Mouse (Mus musculus) forebrain, embryonic 12.5 days (tissue): Measurements from ENCODE around the gene Tm7sf2. TPM values are rescaled to one million over a fixed set of nuclear protein-coding genes. Genes with fewer than 3 reads are reported as not detected.

Experiments used
- ATAC-seq: fragments of 200-750 bp; cut with Nextera tagmentation; 2 replicates; pipeline ENCODE4 v1.8.0; 2017; ENCODE audit warnings: moderate TSS enrichment; ENCODE audit not compliant: low FRiP score
- H3K27ac ChIP-seq: fragments of 300-500 bp; sonication (generic); 2 replicates; pipeline ENCODE4 v1.5.1; 2016; ENCODE audit warnings: mild to moderate bottlenecking
- H3K27me3 ChIP-seq: fragments of 300-500 bp; sonication (generic); 2 replicates; pipeline ENCODE4 v1.6.1; 2016; ENCODE audit warnings: mild to moderate bottlenecking
- H3K36me3 ChIP-seq: fragments of 300-500 bp; sonication (generic); replicated peaks from 2 replicates; pipeline ENCODE4 v1.6.1; 2016; ENCODE audit warnings: mild to moderate bottlenecking
- H3K4me1 ChIP-seq: fragments of 300-500 bp; sonication (generic); 2 replicates; pipeline ENCODE4 v1.6.1; 2016
- H3K4me2 ChIP-seq: fragments of 300-500 bp; sonication (generic); 2 replicates; pipeline ENCODE4 v1.6.1; 2016; ENCODE audit warnings: mild to moderate bottlenecking, moderate library complexity
- H3K4me3 ChIP-seq: fragments of 300-500 bp; sonication (generic); replicated peaks from 2 replicates; pipeline ENCODE4 v1.5.1; 2016; ENCODE audit warnings: mild to moderate bottlenecking
- H3K9ac ChIP-seq: fragments of 300-500 bp; sonication (generic); 2 replicates; pipeline ENCODE4 v1.6.1; 2016; ENCODE audit warnings: mild to moderate bottlenecking
- H3K9me3 ChIP-seq: fragments of 300-500 bp; sonication (generic); 2 replicates; pipeline ENCODE4 v1.6.1; 2016
- WGBS: fragments of 180-500 bp; shearing (Covaris S2); methylation state at CpG from one replicate; pipeline ENCODE4 v1.1.7; 2016; 5-methylcytosine and 5-hydroxymethylcytosine counted together
- polyA plus RNA-seq: library from polyadenylated mRNA; unstranded; fragments of >200 nt; fragmentation: Nextera tagmentation; extraction: Ambion mirVana; gene quantifications from 2 replicates; pipeline ENCODE4 v1.2.1, GENCODE M21; 2016

Tm7sf2 gene
- polyA plus RNA-seq, 1 experiment from 2014 or later = 31.7 TPM

DNA sequence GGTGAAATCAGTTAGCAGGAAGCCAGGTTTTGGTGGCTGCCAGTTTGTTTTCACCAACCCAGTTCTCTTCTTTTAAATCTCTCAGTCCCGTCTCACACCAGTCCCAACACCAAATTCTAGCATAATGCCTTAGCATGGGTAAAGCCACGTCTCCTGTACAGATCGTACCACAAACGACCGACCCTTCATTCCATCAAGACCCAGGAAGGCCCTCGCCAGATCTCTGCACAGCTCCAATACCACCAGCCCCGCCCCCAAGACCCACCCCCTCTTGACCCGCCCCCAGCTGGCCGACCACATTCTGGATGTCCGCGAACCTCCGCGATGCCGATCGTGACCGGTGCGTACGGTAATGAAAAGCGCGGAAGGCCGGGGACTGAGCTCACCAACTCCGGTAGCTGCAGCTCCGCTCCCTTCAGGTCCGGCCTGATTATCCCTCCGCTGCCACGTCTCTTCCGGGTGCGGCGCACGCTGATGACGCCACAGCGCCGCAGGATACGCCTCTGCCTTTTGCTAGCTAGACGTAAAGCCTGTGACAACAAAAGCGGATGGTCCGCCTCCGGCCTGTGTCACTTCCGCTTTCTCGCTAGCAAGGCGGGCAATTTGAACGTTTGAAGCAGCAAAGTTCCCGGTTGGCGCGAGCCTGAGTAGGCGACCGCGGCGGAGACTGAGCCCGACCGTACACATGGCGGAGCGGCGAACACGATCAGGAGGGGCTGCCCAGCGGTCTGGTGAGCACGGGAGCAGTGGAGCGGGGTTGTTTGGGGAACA lies 16.5 kb upstream of the Tm7sf2 start, which contains the start of the genes Zfpl1 and Cdca5:
TSS of gene Zfpl1 (minus strand) at position 479 of the 771 bp plus-strand sequence.
TSS of gene Cdca5 (plus strand) at position 506 of the 771 bp plus-strand sequence.
- Histone ChIP-seq H3K9me3 (no peaks in the 10 kb centered on the region), H3K4me2 (peak within 1 kb of the TSS; percentile 80), H3K9ac (peak within 1 kb of the TSS; percentile 68), H3K4me3 (peak within 1 kb of the TSS; percentile 73), H3K4me1 (peaks cover 19% of the 10 kb centered on the region), H3K27ac (peak within 1 kb of the TSS; percentile 84), H3K36me3 (peaks cover 53% of the 10 kb centered on the region), H3K27me3 (no peaks in the 10 kb centered on the region)
- peak; percentile 92 for ATAC-seq
- WGBS = under 1% methylated on average over 58 of the region's 58 CpGs

DNA sequence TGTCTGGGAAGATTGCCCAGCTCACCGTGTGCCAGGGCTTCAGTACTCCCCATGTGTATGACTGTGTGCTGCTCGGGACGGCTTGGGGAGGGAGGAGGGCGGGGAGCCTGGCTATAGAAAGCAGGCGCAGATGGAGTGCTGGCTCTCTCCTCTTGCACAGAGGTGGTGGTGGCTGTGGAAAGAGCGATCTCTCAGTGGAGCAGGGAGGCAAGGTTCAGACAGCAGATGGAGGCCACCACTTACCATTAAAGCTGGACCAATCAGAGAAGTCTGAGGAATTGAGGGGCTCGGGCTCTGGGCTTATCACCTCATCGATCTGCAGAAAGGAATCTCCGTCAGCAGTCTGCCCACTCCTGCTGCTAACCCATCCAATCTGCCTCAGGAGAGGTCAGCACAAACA lies 14.0 kb upstream of the Tm7sf2 start, which contains the start of gene Gm28374:
TSS of gene Gm28374 (minus strand) at position 101 of the 400 bp plus-strand sequence.
- Histone ChIP-seq H3K27me3 (no peaks in the 10 kb centered on the region), H3K9me3 (no peaks in the 10 kb centered on the region), H3K4me3 (no peak within 1 kb of the TSS), H3K9ac (no peak within 1 kb of the TSS), H3K4me1 (peaks cover 24% of the 10 kb centered on the region), H3K4me2 (no peak within 1 kb of the TSS), H3K36me3 (peaks cover 36% of the 10 kb centered on the region), H3K27ac (no peak within 1 kb of the TSS)
- no peak for ATAC-seq
- 88% methylated on average over 9 of the region's 9 CpGs for WGBS

DNA sequence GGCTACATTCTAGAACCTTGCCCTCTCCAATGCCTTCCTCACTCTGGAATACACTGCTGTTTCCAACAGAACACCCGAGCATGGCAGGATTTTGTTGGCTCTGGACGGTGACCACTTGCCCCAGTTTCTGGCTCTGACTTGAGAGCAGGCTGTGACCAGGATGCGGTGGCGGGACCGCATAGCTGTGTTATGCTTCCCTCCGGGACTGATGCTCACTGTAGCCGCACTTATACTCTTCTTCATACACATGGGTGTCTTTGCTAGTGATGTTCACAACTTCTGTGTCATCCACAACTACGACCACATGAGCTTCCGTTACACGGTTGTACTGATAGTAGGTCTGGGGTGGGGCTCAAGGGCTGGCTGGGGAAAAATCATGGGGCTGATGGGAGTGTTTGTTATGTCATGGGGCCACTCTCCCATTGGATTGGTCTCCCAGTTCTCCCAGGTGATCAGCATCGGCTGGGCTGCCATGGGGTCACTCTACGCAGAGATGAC lies 11.9 kb upstream of the Tm7sf2 start, which contains the start of gene Tmem262:
TSS of gene Tmem262 (plus strand) at position 51 of the 498 bp plus-strand sequence.
- no peak within 1 kb of the TSS for H3K9ac ChIP-seq
- no peak for ATAC-seq
- H3K36me3 ChIP-seq = peaks cover 34% of the 10 kb centered on the region
- H3K4me2 ChIP-seq = no peak within 1 kb of the TSS
- H3K27ac ChIP-seq = no peak within 1 kb of the TSS
- H3K27me3 ChIP-seq = no peaks in the 10 kb centered on the region
- WGBS = 95% methylated on average over 12 of the region's 12 CpGs
- no peaks in the 10 kb centered on the region for H3K9me3 ChIP-seq
- no peak within 1 kb of the TSS for H3K4me3 ChIP-seq
- H3K4me1 ChIP-seq = peaks cover 23% of the 10 kb centered on the region

DNA sequence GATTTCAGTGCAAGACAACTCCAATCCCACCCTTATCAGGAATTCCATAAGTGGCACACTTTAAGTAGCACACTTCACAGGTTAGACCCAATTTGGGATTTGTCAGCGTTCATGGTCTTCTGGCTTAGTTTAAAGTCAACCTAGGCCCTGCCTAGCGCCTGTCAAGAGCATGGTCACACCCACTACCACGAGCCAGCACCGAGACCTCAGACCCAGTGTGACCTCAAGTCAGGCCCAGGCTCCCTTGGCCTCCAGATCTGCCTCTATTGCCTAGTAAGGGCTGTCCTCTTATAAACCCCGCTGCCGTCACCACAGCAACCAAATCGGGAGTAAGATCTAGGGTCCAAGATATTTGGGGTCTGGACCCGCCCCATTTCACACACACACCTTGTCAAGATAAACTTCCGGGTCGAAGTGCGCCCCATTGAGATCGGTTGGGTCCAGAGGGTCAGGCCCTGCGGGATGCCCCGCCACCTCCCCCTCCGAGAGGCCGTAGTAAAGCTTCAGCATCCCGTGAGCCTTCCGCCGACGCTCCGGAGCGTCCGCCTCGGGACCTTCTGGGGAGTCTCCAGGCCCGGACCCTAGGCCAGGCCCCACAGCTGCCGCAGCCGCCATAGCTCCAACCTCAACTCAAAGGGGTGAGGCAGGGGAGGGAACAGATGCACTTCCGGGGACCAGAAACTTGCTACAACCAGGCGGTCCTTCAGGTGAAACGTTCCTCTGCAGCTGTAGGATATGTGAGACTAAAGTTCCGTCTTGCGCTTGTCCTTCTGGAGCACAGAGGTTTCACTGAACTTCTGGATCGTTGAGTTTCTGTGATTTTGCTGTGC lies 8.6 kb upstream of the Tm7sf2 start, which contains the start of gene Vps51:
TSS of gene Vps51 (minus strand) at position 668 of the 830 bp plus-strand sequence.
- Histone ChIP-seq H3K27me3 (no peaks in the 10 kb centered on the region), H3K4me1 (peaks cover 15% of the 10 kb centered on the region), H3K27ac (peak within 1 kb of the TSS; percentile 86), H3K4me3 (peak within 1 kb of the TSS; percentile 75), H3K9ac (peak within 1 kb of the TSS; percentile 74), H3K4me2 (peak within 1 kb of the TSS; percentile 82), H3K9me3 (no peaks in the 10 kb centered on the region), H3K36me3 (peaks cover 32% of the 10 kb centered on the region)
- under 1% methylated on average over 33 of the region's 33 CpGs for WGBS
- ATAC-seq = peak; percentile 92

DNA sequence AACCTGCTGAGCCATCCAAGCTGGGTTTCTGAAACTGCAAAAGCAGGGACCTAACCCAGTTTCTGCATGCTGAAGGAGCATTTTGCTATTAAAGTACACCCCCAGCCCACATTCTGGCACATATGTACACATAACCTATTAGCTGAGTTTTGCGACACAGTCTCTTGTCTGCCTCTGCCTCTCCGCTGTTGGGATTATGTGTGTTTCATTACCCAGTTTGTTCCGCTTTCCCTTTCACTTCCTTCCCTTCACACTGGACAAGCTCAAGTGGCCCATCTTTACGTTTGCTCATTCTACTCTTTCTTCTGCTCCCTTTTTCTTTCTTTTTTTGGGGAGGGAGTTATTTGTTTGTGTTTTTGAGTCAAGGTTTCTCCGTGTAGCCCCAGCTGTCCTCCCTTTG lies 5.7 kb upstream of the Tm7sf2 start:
- no peaks in the 10 kb centered on the region for H3K9me3 ChIP-seq
- H3K4me3 ChIP-seq = no peak overlapping the region
- H3K4me1 ChIP-seq = peaks cover 15% of the 10 kb centered on the region
- ATAC-seq = no peak
- H3K4me2 ChIP-seq = no peak overlapping the region
- H3K9ac ChIP-seq = no peak overlapping the region
- H3K27me3 ChIP-seq = no peaks in the 10 kb centered on the region
- H3K27ac ChIP-seq = no peak overlapping the region
- WGBS = 90% methylated on average over 5 of the region's 5 CpGs
- peaks cover 39% of the 10 kb centered on the region for H3K36me3 ChIP-seq

DNA sequence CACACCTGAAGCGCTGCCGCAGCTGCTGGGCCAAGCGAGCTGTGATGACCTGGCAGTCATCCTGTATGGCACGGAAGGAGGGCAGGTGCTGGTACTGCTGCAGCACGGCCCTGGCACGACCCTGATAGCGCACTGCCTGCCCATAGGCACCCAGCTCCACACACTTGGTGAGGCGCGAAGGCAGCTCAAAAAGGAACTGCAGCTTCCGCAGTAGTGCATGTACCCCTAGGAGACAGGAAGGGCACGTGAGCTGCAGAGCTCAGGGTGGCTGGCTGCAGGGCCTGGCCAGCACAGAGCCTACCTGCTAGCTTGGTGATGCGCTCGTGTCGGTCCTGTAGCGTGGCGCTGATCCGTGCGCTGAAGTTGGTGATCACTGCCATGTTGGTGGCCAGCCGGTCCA lies 3.1 kb upstream of the Tm7sf2 start:
- Histone ChIP-seq H3K4me2 (no peak overlapping the region), H3K4me1 (peaks cover 26% of the 10 kb centered on the region), H3K9ac (no peak overlapping the region), H3K27ac (no peak overlapping the region), H3K27me3 (no peaks in the 10 kb centered on the region), H3K36me3 (peaks cover 42% of the 10 kb centered on the region), H3K4me3 (no peak overlapping the region), H3K9me3 (no peaks in the 10 kb centered on the region)
- WGBS = 97% methylated on average over 19 of the region's 19 CpGs
- ATAC-seq = no peak

DNA sequence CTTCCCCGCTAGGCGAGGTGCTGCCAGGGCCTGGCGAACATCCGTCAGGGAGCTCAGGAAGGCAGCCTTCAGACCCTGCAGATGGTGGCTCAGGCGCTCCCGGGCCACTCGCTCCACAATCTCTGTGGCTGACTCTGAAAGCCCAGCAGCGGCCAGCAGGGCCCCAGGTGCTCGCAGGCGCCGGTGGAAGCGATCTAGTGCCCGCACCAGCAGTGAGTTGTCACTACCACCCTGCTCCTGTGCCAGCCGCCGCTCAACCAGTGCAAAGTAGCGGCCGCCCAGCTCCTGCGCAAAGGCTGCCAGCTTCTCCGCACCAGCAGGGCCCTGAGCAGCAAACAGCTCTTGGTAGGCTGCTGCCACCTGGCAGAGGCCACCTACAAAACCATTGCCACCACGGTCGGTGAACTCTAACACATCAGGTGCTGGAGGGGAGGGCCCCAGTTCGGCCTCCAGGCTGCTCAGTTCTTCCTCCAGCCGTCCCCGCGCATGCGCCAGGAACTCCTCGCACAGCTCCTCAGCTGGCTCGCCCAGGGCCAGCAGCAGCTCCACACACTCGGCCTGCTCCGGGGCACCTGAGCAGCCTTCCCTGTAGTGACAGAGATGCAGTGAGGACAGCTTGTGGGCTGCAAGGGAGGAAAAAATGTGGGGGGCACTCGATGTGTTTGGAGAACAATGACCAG lies 2.5 kb upstream of the Tm7sf2 start:
- H3K4me1 ChIP-seq = peaks cover 24% of the 10 kb centered on the region
- no peak overlapping the region for H3K27ac ChIP-seq
- H3K27me3 ChIP-seq = no peaks in the 10 kb centered on the region
- no peak overlapping the region for H3K4me3 ChIP-seq
- no peak overlapping the region for H3K9ac ChIP-seq
- 89% methylated on average over 31 of the region's 31 CpGs for WGBS
- H3K4me2 ChIP-seq = no peak overlapping the region
- no peak for ATAC-seq
- H3K9me3 ChIP-seq = no peaks in the 10 kb centered on the region
- peaks cover 42% of the 10 kb centered on the region for H3K36me3 ChIP-seq

DNA sequence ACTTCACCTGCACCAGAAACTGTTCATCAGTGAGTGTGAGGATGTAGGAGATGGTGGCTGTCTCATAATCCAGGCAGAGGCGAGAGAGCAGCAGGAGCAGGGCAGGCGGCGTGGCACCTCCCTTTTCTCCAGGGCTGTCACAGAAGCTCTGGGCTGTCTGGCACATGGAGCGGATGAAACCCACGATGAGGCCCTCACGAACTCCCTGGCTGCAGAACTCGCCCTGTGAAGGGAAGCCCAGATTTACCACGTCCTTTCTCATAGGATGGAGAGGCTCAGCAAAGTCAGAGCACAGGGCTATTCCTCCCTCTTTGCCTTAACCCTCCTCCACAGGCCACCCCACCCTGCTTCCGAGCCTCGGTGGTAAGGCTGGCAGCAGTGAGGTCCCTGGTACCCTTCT lies 1.7 kb upstream of the Tm7sf2 start:
- H3K36me3 ChIP-seq = peaks cover 38% of the 10 kb centered on the region
- 89% methylated on average over 10 of the region's 10 CpGs for WGBS

DNA sequence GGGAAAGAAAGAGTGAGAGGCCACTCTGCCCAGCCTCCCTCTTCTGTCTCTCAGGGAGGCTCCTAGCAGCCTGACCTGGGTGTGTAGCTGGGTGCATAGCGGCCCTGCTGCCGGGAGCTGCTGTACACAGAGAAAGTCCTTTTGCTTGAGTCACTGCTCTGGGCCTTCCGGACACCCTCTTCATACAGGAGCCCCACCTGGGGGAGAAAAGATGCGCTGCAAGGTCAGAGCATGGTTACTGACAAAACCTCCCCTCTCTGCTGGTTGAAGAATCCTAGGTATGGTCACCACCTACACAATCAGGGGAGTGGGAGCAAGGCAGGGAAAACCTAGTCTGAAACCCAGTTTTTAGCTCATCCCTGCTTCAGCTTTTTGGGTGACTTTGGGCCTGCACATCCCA lies 778 bp upstream of the Tm7sf2 start:
- no peaks in the 10 kb centered on the region for H3K27me3 ChIP-seq
- 79% methylated on average over 4 of the region's 4 CpGs for WGBS
- H3K9ac ChIP-seq = no peak overlapping the region
- H3K27ac ChIP-seq = no peak overlapping the region
- H3K4me3 ChIP-seq = no peak overlapping the region
- H3K4me2 ChIP-seq = no peak overlapping the region
- peaks cover 35% of the 10 kb centered on the region for H3K36me3 ChIP-seq
- no peaks in the 10 kb centered on the region for H3K9me3 ChIP-seq
- H3K4me1 ChIP-seq = peaks cover 24% of the 10 kb centered on the region
- ATAC-seq = no peak

More for the DNA sequence above, 1.7 kb upstream of the Tm7sf2 start:
- Histone ChIP-seq H3K27me3 (no peaks in the 10 kb centered on the region), H3K4me1 (peaks cover 24% of the 10 kb centered on the region), H3K27ac (no peak overlapping the region), H3K4me3 (no peak overlapping the region), H3K4me2 (no peak overlapping the region), H3K9me3 (no peaks in the 10 kb centered on the region), H3K9ac (no peak overlapping the region)
- no peak for ATAC-seq

DNA sequence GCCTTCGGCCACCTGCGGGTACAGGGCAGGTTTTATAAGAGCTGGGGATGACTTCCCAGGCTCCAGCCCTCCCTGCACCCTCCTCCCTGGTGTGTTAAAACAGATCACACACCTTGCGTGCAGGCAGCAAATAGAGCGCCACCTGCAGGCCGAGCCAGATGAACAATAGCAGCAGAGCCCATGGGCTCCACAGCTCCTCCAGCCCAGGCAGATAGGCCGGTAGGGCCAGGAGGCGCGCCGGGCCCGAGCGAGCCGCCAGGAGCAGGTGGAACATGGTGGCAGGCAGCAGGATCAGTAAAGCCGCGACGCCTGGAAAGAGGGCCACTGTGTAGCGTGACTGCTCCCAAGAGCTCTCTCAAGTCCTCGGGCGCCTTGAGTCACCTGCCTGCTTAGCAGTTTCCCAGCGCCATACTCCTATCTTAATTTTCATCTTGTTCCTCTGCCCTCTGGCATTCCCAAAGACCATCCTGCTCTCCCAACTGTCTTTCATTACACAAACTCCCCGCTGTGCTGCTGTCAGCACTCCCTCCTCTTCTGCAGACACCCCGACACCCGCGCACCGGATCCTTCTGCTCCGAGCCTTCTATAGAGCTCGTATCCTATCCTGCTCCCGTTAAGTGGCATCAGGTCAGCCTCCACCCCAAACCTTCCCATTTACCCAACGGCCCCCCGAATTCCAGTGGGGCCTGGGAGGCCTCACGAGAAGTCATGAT lies 1.0 kb downstream of the Tm7sf2 start:
- peak overlapping the region; percentile 56 for H3K4me3 ChIP-seq
- peak overlapping the region; percentile 94 for H3K4me2 ChIP-seq
- under 1% methylated on average over 30 of the region's 30 CpGs for WGBS
- peak overlapping the region; percentile 89 for H3K27ac ChIP-seq
- peak; percentile 76 for ATAC-seq
- H3K9me3 ChIP-seq = no peaks in the 10 kb centered on the region
- H3K27me3 ChIP-seq = no peaks in the 10 kb centered on the region
- peak overlapping the region; percentile 72 for H3K9ac ChIP-seq
- peaks cover 34% of the 10 kb centered on the region for H3K4me1 ChIP-seq
- H3K36me3 ChIP-seq = peaks cover 37% of the 10 kb centered on the region

DNA sequence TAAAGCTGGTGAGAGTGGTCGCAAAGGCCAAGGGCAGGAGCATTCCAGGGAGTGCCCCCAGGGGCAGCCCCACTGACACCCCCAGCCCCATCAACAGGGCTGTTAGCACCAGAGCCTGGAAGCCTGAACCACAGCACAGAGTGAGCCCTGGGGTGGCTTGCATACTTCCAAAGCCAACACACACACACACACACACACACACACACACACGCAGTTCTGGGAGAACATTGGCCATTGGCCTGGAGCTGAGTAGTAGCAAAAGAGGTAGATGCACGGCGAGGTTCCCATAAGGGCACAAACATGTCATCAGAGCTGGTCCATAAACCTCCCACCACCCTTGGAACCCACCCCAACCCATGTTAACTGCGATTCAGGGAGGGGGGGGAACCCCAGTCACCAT lies 1.6 kb downstream of the Tm7sf2 start:
- Histone ChIP-seq H3K27ac (peak overlapping the region; percentile 89), H3K36me3 (peaks cover 36% of the 10 kb centered on the region), H3K4me3 (peak overlapping the region; percentile 56), H3K4me1 (peaks cover 40% of the 10 kb centered on the region), H3K9me3 (no peaks in the 10 kb centered on the region), H3K27me3 (no peaks in the 10 kb centered on the region), H3K4me2 (peak overlapping the region; percentile 94), H3K9ac (peak overlapping the region; percentile 72)
- WGBS = 41% methylated on average over 5 of the region's 5 CpGs
- ATAC-seq = no peak; the same call in 1 of the 2 replicates
